Mouse (Mus musculus): ENCODE measurements around the gene Gm49333. TPM values are rescaled to one million over a fixed set of nuclear protein-coding genes. Genes with fewer than 3 reads are reported as not detected.
A peak's percentile ranks its signal among the peaks of the same experiment; 100 is the strongest.

Gm49333 gene
- polyA plus RNA-seq, 1 experiment from 2014 or later = not detected

GRCm38 (mm10) chr16:20621991-20622685 lies 10.7 kb downstream of the Gm49333 start:
- Histone ChIP-seq H3K4me1 (replicated peaks; ENCODE audit: insufficient read depth, low read length) (peaks cover 24% of the 10 kb centered on the region; the same call in 1 of the 2 replicates), H3K4me2 (ENCODE audit: low read length) (peak overlapping the region; percentile 99), H3K27me3 (ENCODE audit: insufficient read depth, low read length) (0 out of 2 replicates have a peak, but pooled peaks cover 6% of the 10 kb centered on the region), H3K9ac (ENCODE audit: low read depth, low read length) (peak overlapping the region; percentile 54; the same call in 1 of the 2 replicates), H3K9me3 (replicated peaks; ENCODE audit: low read length) (no peaks in the 10 kb centered on the region), H3K36me3 (ENCODE audit: insufficient read depth, low read length) (no peaks in the 10 kb centered on the region), H3K4me3 (replicated peaks; ENCODE audit: low read depth, low read length) (peak overlapping the region; percentile 70), H3K27ac (no peak overlapping the region)
- no peak for TF ChIP-seq CTCF (IDR thresholded peaks at IDR 0.05; ENCODE audit: low read depth)
- ATAC-seq (replicated peaks; ENCODE audit: low FRiP score, low read depth) = peak; percentile 25; the same call in 1 of the 2 replicates
- WGBS = under 1% methylated on average over 37 of the region's 37 CpGs
- DNase-seq (ENCODE audit: low spot score) = peak; percentile 27

- Histone ChIP-seq H3K27me3 (ENCODE audit: insufficient read depth, low read length) (0 out of 2 replicates have a peak, but pooled peaks cover 6% of the 10 kb centered on the region), H3K4me3 (replicated peaks; ENCODE audit: low read depth, low read length) (no peak overlapping the region), H3K27ac (no peak overlapping the region), H3K9me3 (replicated peaks; ENCODE audit: low read length) (no peaks in the 10 kb centered on the region), H3K4me1 (replicated peaks; ENCODE audit: insufficient read depth, low read length) (peaks cover 24% of the 10 kb centered on the region; the same call in 1 of the 2 replicates), H3K4me2 (ENCODE audit: low read length) (no peak overlapping the region), H3K9ac (ENCODE audit: low read depth, low read length) (no peak overlapping the region), H3K36me3 (ENCODE audit: insufficient read depth, low read length) (no peaks in the 10 kb centered on the region)
- no peak for TF ChIP-seq CTCF (IDR thresholded peaks at IDR 0.05; ENCODE audit: low read depth)
- no peak for ATAC-seq (replicated peaks; ENCODE audit: low FRiP score, low read depth)
- 55% methylated on average over 2 of the region's 2 CpGs for WGBS
- no peak for DNase-seq (ENCODE audit: low spot score)
These were observed 11.8 kb downstream of the Gm49333 start for GRCm38 (mm10) chr16:20623211-20623610.

GRCm38 (mm10) chr16:20628871-20629391 lies 17.5 kb downstream of the Gm49333 start:
- Histone ChIP-seq H3K27ac (no peak overlapping the region), H3K9me3 (replicated peaks; ENCODE audit: low read length) (no peaks in the 10 kb centered on the region), H3K4me1 (replicated peaks; ENCODE audit: insufficient read depth, low read length) (no peaks in the 10 kb centered on the region), H3K27me3 (ENCODE audit: insufficient read depth, low read length) (peaks cover 7% of the 10 kb centered on the region; the same call in 1 of the 2 replicates), H3K9ac (ENCODE audit: low read depth, low read length) (no peak overlapping the region), H3K4me2 (ENCODE audit: low read length) (no peak overlapping the region), H3K4me3 (replicated peaks; ENCODE audit: low read depth, low read length) (no peak overlapping the region), H3K36me3 (ENCODE audit: insufficient read depth, low read length) (no peaks in the 10 kb centered on the region)
- no peak for TF ChIP-seq CTCF (IDR thresholded peaks at IDR 0.05; ENCODE audit: low read depth)
- 53% methylated on average over 11 of the region's 11 CpGs for WGBS
- ATAC-seq (replicated peaks; ENCODE audit: low FRiP score, low read depth) = no peak
- DNase-seq (ENCODE audit: low spot score) = no peak

DNA sequence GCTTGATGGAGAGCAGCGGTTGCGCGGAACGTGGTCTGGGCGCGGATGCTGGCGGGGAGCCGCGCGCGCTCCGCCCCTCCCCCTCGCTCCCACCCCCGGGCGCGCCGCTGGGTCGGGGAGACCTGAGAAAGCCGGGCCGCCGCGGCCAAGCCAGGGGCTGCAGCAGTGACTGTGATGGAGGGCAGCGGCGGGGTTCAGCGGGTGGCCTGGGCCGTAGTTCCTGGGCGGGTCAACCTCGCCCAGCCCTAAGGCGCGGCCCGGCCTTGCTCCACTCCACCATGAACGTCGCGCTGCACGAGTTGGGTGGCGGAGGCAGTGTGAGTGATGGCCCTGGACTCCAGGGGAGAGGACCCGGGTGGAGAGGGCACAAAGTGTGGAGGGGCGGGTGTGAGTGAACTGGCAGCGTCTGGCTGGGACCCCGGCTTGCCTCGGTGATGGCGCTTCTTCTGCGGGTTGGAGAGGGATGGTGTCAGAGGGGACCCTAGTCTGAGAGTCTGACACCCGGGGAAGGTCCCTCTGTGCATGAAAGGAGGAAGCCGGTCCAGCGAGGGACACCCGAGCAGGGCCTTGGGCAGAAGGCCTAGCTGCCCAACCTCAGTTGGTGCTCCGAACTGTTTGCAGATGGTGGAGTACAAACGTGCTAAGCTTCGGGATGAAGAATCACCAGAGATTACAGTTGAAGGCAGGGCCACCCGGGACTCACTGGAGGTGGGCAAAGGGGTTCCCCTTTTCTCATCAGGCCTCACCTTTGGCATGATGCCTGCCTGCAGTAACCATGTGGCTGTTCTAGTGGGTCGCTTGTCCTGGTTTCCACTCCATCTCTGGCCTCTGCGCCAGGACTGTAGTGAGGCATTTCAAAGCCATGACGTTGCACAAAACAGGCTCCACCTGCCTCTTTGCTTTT lies 18.6 kb downstream of the Gm49333 start, which contains the start of gene Ece2:
Ece2 (plus strand) TSS at position 98 of the 904 bp plus-strand sequence.
- ATAC-seq (replicated peaks; ENCODE audit: low FRiP score, low read depth) (no peak), DNase-seq (ENCODE audit: low spot score) (peak; percentile 26)
- no peak for TF ChIP-seq CTCF (IDR thresholded peaks at IDR 0.05; ENCODE audit: low read depth)
- Histone ChIP-seq H3K4me3 (replicated peaks; ENCODE audit: low read depth, low read length) (peak within 1 kb of the TSS; percentile 48), H3K4me2 (ENCODE audit: low read length) (peak within 1 kb of the TSS; percentile 94), H3K9me3 (replicated peaks; ENCODE audit: low read length) (no peaks in the 10 kb centered on the region), H3K4me1 (replicated peaks; ENCODE audit: insufficient read depth, low read length) (no peaks in the 10 kb centered on the region), H3K27ac (no peak within 1 kb of the TSS), H3K36me3 (ENCODE audit: insufficient read depth, low read length) (no peaks in the 10 kb centered on the region), H3K9ac (ENCODE audit: low read depth, low read length) (peak within 1 kb of the TSS; percentile 52; the same call in 1 of the 2 replicates), H3K27me3 (ENCODE audit: insufficient read depth, low read length) (peaks cover 7% of the 10 kb centered on the region; the same call in 1 of the 2 replicates)
- WGBS = 10% methylated on average over 51 of the region's 54 CpGs

DNA sequence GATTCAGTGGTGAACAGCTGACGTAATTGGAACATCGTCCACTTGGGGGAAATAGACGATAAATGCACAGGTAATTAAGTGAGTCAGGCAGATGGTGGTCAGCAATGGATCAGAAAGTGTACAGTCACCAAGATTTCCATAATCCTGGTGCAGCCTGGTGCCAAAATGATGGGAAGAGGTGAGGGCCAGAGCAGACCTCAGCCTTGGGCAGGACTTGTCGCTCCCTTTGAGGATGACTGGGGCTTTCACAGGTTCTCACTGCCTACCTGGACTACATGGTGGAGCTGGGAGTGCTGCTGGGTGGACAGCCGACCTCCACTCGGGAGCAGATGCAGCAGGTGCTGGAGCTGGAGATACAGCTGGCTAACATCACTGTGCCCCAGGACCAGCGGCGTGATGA lies 26.0 kb downstream of the Gm49333 start:
- no peaks in the 10 kb centered on the region for H3K36me3 ChIP-seq (ENCODE audit: insufficient read depth, low read length)
- no peak for ATAC-seq (replicated peaks; ENCODE audit: low FRiP score, low read depth)

GRCm38 (mm10) chr16:20638367-20638766 lies 27.0 kb downstream of the Gm49333 start:
- no peaks in the 10 kb centered on the region for H3K9me3 ChIP-seq (replicated peaks; ENCODE audit: low read length)
- TF ChIP-seq CTCF (IDR thresholded peaks at IDR 0.05; ENCODE audit: low read depth) = no peak
- DNase-seq (ENCODE audit: low spot score) = no peak
- H3K27ac ChIP-seq = no peak overlapping the region
- H3K4me2 ChIP-seq (ENCODE audit: low read length) = no peak overlapping the region
- H3K9ac ChIP-seq (ENCODE audit: low read depth, low read length) = no peak overlapping the region
- no peak for ATAC-seq (replicated peaks; ENCODE audit: low FRiP score, low read depth)
- WGBS = 84% methylated on average over 8 of the region's 8 CpGs
- H3K4me3 ChIP-seq (replicated peaks; ENCODE audit: low read depth, low read length) = no peak overlapping the region
- no peaks in the 10 kb centered on the region for H3K4me1 ChIP-seq (replicated peaks; ENCODE audit: insufficient read depth, low read length)
- no peaks in the 10 kb centered on the region for H3K27me3 ChIP-seq (ENCODE audit: insufficient read depth, low read length)
- H3K36me3 ChIP-seq (ENCODE audit: insufficient read depth, low read length) = no peaks in the 10 kb centered on the region

More for the DNA sequence above, 26.0 kb downstream of the Gm49333 start:
- Histone ChIP-seq H3K4me2 (ENCODE audit: low read length) (no peak overlapping the region), H3K4me3 (replicated peaks; ENCODE audit: low read depth, low read length) (no peak overlapping the region), H3K4me1 (replicated peaks; ENCODE audit: insufficient read depth, low read length) (no peaks in the 10 kb centered on the region), H3K27me3 (ENCODE audit: insufficient read depth, low read length) (no peaks in the 10 kb centered on the region), H3K9me3 (replicated peaks; ENCODE audit: low read length) (no peaks in the 10 kb centered on the region), H3K9ac (ENCODE audit: low read depth, low read length) (no peak overlapping the region), H3K27ac (no peak overlapping the region)
- no peak for DNase-seq (ENCODE audit: low spot score)
- TF ChIP-seq CTCF (IDR thresholded peaks at IDR 0.05; ENCODE audit: low read depth) = no peak
- 72% methylated on average over 8 of the region's 8 CpGs for WGBS
